Mouse (Mus musculus) 416B (cell line): ENCODE measurements at regions not wholly inside any gene's neighbourhood (a gene's known extent, or its start where the extent isn't known, plus 50 kb on each side); places are given as distances from the start of the nearest gene placed in this dataset.

Experiments used
- DNase-seq: peaks from one replicate; pipeline ENCODE4 v3.0.0; 2011; ENCODE audit warnings: low read depth

DNA sequence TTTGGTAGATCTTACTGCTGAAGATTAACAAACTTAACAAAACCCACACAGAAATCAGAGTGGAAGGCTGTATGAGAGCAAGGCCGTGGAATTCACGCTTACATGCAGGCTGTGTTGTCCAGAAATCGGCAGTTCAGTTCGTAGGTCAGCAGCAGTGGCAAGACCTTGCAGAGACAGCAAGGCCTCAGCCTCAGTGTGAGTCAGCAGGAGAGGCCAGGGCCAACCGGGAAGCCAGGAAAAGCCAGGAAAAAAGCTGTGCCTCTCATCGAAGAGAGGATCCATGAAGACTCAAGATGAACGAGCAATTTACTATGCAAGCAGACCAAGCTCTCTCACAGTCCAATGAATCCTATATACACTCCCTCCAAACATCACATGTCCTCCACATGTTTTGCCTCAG is 103.4 kb upstream of the 1700021F07Rik start:
- no peak for DNase-seq

GRCm38 (mm10) chr2:173419972-173420391 is 102.4 kb upstream of the 1700021F07Rik start:
- DNase-seq, result no peak

GRCm38 (mm10) chr2:173420481-173420880 is 101.9 kb upstream of the 1700021F07Rik start:
- no peak for DNase-seq

- no peak for DNase-seq
Observed at GRCm38 (mm10) chr2:173424875-173425274, 97.5 kb upstream of the 1700021F07Rik start.

GRCm38 (mm10) chr2:173425754-173426153 is 96.6 kb upstream of the 1700021F07Rik start:
- DNase-seq, result no peak

DNA sequence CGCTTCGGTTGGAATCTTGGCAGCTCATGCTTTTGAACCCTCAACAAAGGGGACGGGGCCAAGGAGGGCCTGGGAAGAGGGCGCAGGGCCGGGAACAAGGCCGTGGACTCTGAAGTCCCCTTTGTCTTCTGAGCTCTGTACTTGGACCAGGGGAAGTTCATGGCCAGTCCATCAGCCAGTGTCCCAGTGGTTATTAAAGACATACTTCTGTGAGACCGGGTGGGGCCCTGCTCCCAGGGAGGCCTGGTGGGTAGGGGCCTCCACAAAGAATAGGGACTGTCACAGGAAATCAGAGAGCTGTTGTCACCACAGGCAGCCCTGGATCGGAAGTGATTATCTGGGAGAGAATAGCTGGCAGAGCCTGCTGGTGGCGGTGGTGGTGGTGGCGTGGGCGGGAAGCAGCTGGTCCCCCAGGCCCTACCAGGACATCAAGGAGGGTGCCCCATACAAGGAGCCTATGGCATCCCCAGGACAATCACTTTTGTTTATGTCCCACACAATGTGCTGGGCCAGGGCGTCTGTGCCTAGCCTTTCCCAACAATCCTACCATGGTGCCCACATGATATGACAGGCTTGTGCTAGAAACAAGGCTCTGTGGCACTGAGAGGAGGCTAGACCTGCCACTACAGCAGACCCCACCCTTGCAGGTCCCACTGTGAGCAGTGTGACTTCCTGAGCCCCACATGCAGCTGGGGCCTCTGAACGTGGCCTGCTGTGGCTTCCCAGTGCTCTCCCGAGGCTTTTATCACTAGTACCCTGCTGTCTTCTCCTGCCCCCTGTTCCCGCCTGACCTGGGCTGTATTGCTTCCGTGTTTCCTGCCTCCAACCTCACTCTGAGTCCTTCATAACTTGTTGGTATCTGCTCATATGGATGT is 96.0 kb upstream of the 1700021F07Rik start:
- DNase-seq, result no peak

- no peak for DNase-seq
Observed at GRCm38 (mm10) chr2:173427888-173428450, 94.4 kb upstream of the 1700021F07Rik start.

DNA sequence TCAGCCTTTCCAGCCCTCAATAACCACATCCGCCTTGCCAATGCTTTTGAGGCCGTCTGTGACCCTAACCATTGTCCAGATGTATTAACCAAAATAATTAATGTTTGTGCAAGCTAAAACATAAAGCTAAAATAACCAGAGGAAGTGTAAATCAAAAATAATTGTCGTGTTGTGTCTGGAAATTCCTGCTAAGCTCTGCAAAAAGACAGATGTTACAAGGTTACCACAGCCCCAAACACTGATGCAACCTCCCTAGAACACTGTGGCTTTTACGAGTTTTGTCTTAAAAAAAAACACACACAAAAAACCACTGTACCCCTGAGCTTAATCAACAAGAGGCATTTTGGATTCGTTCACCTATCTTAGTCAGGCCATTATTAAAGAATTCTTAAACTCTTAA is 90.5 kb upstream of the 1700021F07Rik start:
- peak; percentile 7 for DNase-seq

DNA sequence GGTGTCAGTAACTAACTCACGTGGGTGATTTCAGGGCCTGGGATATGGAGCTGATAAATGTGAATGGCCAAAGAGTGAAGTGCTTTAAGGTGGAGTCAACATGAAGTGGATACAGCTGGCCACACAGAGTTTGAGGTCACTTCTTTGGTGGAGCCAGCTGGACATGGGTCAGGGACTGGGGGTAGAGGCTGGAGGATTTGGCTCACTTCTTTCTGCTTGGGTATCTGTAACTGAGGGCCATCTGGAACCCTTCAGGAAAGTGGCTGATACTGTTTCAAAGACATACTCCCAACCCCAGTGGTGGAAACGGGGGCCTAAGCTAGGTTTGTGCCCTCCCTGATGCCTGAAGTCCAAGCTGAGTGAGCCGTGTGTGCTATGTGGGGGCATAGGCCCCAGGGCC is 90.1 kb upstream of the 1700021F07Rik start:
- DNase-seq, result no peak

DNA sequence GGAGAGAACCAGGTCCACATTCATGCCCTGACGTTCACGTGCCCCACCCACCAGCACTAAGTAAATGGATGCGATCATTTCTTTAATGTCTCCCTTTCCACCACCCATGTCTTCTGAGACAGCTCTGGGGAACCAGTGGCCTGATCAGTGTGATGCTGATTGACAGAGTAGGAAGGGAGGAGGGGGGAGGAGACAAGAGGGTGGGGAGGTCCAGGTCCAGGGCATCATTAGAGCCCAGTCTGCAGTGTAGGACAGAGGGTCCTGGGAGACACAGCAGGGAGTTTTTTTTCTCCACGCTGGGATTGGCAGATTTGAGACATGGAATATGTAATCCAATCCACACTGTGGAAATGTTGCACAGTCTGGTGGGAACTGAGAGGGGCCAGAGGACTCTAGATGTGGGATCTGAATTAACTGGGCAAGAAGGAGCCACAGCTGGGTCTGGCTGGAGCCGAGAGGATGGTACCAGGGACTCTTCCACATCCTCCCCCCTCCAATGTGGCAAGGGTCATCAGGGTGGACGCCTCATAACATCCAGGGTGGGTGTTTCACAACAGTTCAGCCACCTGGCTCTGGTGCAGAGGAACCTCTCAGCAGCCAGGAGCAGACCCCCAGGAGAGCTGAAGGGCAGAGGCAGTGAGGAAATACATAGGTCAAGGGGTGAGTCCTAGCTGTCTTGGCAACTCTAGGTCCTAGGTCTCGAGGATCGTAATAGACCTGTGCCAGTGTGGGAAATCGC is 89.3 kb upstream of the 1700021F07Rik start:
- no peak for DNase-seq

DNA sequence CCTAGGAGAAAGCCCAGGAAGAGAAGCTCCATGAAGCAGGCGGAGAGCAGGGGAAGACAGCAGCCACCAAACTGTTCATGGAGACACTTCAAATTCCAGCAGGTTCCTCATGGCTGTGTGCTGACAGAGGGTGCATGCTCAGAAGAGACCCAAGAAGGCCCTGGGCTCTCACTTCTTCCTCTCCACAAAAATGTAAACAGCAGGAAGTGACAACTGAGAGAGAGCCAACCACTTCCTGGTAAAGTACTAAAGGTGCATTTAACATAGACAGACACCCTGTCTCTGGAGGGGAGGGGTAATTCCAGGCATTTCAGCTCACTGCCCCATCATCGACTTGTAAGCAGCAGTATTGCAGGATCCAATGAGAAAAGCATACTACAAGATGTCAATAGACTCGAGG is 85.8 kb upstream of the 1700021F07Rik start:
- no peak for DNase-seq

DNA sequence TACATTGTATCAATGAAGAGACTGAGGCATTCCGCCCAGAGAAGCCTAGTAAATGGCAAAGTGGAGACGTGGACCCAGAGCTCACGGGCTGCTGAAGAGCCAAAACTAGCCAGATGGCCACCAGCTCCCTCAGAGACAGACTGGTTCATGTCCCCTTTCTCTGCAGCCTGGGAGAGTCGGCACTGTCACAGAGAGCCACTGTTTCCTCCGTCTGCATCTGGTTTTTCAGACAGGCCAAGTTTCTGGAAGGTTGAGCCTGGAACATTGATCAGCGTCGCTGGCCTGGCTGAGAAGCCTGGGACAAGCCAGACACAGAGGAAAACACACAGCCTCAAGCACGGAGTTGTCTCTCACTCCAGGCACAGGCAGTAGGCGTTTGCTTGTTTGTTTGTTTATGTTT is 83.4 kb upstream of the 1700021F07Rik start:
- DNase-seq, result no peak

GRCm38 (mm10) chr2:173442056-173442455 is 80.3 kb upstream of the 1700021F07Rik start:
- DNase-seq, result no peak

DNA sequence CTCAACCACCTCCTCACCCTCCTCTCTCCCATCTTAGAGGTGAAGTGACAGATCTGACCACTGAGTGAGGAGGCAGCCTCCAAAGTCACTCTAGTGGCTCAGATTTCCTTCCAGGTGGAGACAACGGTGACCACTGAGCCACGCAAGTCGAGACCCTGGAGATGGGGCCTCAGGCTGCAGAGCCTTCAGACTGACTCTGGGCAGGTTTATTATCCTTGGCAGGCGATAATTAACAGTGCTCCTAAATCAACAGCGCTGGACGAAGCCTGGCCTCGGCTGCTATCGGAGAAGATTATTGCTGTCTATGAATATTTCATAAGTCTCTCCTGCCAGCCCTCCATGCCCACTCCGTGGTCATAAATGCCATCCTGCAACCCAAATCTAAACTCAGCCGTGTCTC is 79.1 kb upstream of the 1700021F07Rik start:
- DNase-seq, result no peak

- DNase-seq, result no peak
Observed at GRCm38 (mm10) chr2:173444386-173444785, 78.0 kb upstream of the 1700021F07Rik start.

GRCm38 (mm10) chr2:173445039-173445438 is 77.3 kb upstream of the 1700021F07Rik start:
- no peak for DNase-seq

DNA sequence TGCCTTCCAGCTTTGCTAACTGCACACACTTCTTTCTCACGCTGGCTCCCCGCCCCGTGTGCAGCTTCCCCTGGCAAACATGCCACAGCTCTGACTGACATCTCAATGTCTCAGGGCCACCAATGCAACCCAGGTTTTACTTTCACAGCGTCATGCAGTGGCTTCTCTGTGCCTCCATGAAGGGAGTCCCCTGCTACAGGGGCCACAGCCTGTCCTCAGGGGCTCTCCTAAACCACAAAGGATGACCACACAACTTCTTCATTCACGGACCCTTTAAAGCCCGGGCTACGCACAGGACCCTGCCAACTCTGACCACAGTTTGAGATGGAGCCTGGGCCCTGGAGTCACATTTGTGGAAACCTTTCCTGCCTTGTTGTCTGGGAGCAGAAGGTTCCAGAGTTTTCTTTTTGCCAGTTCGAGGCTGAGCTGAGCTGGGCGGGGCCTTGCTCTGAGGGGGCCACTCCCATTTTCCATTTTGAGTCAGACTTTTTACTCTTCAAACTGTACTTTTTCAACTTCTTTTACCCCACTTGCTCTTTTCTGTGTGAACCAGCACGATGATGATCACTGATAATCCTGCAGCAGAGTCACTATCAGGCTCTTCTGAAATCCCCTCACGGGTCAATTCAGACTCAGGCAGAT is 73.7 kb upstream of the 1700021F07Rik start:
- DNase-seq, result peak; percentile 21

- DNase-seq, result no peak
Observed at GRCm38 (mm10) chr2:173449198-173449597, 73.2 kb upstream of the 1700021F07Rik start.

GRCm38 (mm10) chr2:173451993-173452481 is 70.3 kb upstream of the 1700021F07Rik start:
- DNase-seq, result peak; percentile 55

DNA sequence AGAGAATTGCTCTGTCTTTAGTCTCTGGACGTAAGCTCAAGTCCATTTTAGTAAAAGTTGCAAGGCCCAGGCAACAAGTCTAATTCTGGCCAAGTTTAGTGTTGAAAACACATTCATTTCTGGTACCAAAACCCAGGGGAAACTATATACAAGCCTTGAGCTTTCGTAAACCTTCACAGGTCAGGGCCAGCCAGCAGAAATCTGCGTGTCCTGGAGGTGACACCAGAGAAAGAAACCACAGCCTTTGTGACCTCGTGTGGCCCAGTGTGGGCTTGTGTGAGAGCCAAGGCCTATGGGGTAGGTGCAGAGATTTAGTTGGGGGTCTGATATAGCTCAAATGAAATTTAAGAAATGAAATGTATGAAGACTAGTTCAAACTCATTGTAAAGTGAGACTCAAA is 69.6 kb upstream of the 1700021F07Rik start:
- DNase-seq, result no peak

GRCm38 (mm10) chr2:173453569-173454405 is 68.6 kb upstream of the 1700021F07Rik start:
- peak; percentile 47 for DNase-seq
